Mouse (Mus musculus): ENCODE measurements around the gene Twf2. TPM values are rescaled to one million over a fixed set of nuclear protein-coding genes. Genes with fewer than 3 reads are reported as not detected.
"Not testable (repeated sequence)": the region's sequence is repeated elsewhere in the genome, so short reads cannot be mapped to it uniquely, and the experiment has no call there.

Twf2 gene
- polyA plus RNA-seq, 1 experiment from 2014 or later, result 64.2 TPM

GRCm38 (mm10) chr9:106159237-106159636, 43.7 kb upstream of the Twf2 start:
- Histone ChIP-seq H3K27ac (ENCODE audit: low read length) (no peak overlapping the region), H3K36me3 (ENCODE audit: insufficient read depth, low read length) (no peaks in the 10 kb centered on the region), H3K4me1 (ENCODE audit: insufficient read depth, low read depth, low read length) (no peaks in the 10 kb centered on the region), H3K9ac (replicated peaks; ENCODE audit: low read depth) (no peak overlapping the region), H3K4me2 (replicated peaks; ENCODE audit: low read depth, low read length) (peak overlapping the region; percentile 61), H3K27me3 (replicated peaks; ENCODE audit: insufficient read depth, low read length) (no peaks in the 10 kb centered on the region), H3K9me3 (ENCODE audit: low read length) (no peaks in the 10 kb centered on the region), H3K4me3 (ENCODE audit: low read depth, low read length) (no peak overlapping the region)
- DNase-seq (ENCODE audit: low spot score) (no peak), ATAC-seq (no peak)
- 85% methylated on average over 9 of the region's 9 CpGs for WGBS
- no peak for TF ChIP-seq EP300 (IDR thresholded peaks at IDR 0.05)
- no peak for TF ChIP-seq CTCF (IDR thresholded peaks at IDR 0.05)

GRCm38 (mm10) chr9:106159784-106160301, 43.1 kb upstream of the Twf2 start:
- peak overlapping the region; percentile 57 for H3K4me3 ChIP-seq (ENCODE audit: low read depth, low read length)
- WGBS, result 1% methylated on average over 24 of the region's 24 CpGs
- DNase-seq (ENCODE audit: low spot score) (peak; percentile 95), ATAC-seq (peak; percentile 95)
- H3K4me2 ChIP-seq (replicated peaks; ENCODE audit: low read depth, low read length), result peak overlapping the region; percentile 61
- TF ChIP-seq EP300 (IDR thresholded peaks at IDR 0.05) (peak; percentile 83), CTCF (IDR thresholded peaks at IDR 0.05) (no peak)
- peak overlapping the region; percentile 58 for H3K9ac ChIP-seq (replicated peaks; ENCODE audit: low read depth)
- no peaks in the 10 kb centered on the region for H3K4me1 ChIP-seq (ENCODE audit: insufficient read depth, low read depth, low read length)
- no peaks in the 10 kb centered on the region for H3K27me3 ChIP-seq (replicated peaks; ENCODE audit: insufficient read depth, low read length)
- peak overlapping the region; percentile 97 for H3K27ac ChIP-seq (ENCODE audit: low read length)
- no peaks in the 10 kb centered on the region for H3K9me3 ChIP-seq (ENCODE audit: low read length)
- H3K36me3 ChIP-seq (ENCODE audit: insufficient read depth, low read length), result no peaks in the 10 kb centered on the region

DNA sequence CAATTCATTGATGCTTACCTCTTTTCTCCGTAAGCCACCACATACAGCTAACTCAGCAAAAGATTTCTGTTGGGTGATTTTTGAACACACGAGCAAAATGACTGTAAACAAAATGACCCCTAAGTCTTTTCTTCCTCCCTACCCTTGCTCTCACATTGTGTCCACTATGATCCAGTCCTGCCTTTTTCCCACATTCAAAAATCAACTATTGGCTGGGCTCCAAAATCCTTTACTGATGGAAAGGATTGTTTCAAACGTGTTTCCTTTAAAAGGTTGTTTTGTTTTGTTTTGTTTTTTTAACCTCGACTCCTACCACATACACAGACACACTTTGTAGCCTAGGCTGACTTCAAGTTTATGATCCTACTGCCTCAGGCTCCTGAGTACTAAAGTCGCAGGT, 42.5 kb upstream of the Twf2 start:
- peak overlapping the region; percentile 61 for H3K4me2 ChIP-seq (replicated peaks; ENCODE audit: low read depth, low read length)
- H3K36me3 ChIP-seq (ENCODE audit: insufficient read depth, low read length), result no peaks in the 10 kb centered on the region
- no peaks in the 10 kb centered on the region for H3K27me3 ChIP-seq (replicated peaks; ENCODE audit: insufficient read depth, low read length)
- peak overlapping the region; percentile 58 for H3K9ac ChIP-seq (replicated peaks; ENCODE audit: low read depth)
- ATAC-seq (no peak), DNase-seq (ENCODE audit: low spot score) (no peak)
- no peaks in the 10 kb centered on the region for H3K4me1 ChIP-seq (ENCODE audit: insufficient read depth, low read depth, low read length)
- peak overlapping the region; percentile 57 for H3K4me3 ChIP-seq (ENCODE audit: low read depth, low read length)
- peak overlapping the region; percentile 97 for H3K27ac ChIP-seq (ENCODE audit: low read length)
- TF ChIP-seq EP300 (IDR thresholded peaks at IDR 0.05), result no peak
- no peak for TF ChIP-seq CTCF (IDR thresholded peaks at IDR 0.05)
- WGBS, result 33% methylated on average over 5 of the region's 5 CpGs
- H3K9me3 ChIP-seq (ENCODE audit: low read length), result no peaks in the 10 kb centered on the region

GRCm38 (mm10) chr9:106166709-106167108, 36.2 kb upstream of the Twf2 start:
- H3K9ac ChIP-seq (replicated peaks; ENCODE audit: low read depth), result no peak overlapping the region
- ATAC-seq (no peak), DNase-seq (ENCODE audit: low spot score) (no peak)
- H3K4me1 ChIP-seq (ENCODE audit: insufficient read depth, low read depth, low read length), result peaks cover 3% of the 10 kb centered on the region; the same call in 1 of the 2 replicates
- H3K27me3 ChIP-seq (replicated peaks; ENCODE audit: insufficient read depth, low read length), result no peaks in the 10 kb centered on the region
- TF ChIP-seq CTCF (IDR thresholded peaks at IDR 0.05), result no peak
- TF ChIP-seq EP300 (IDR thresholded peaks at IDR 0.05), result no peak
- no peaks in the 10 kb centered on the region for H3K9me3 ChIP-seq (ENCODE audit: low read length)
- WGBS, result 50% methylated on average over 2 of the region's 2 CpGs
- H3K27ac ChIP-seq (ENCODE audit: low read length), result no peak overlapping the region
- no peak overlapping the region for H3K4me2 ChIP-seq (replicated peaks; ENCODE audit: low read depth, low read length)
- no peaks in the 10 kb centered on the region for H3K36me3 ChIP-seq (ENCODE audit: insufficient read depth, low read length)
- H3K4me3 ChIP-seq (ENCODE audit: low read depth, low read length), result no peak overlapping the region

GRCm38 (mm10) chr9:106167241-106167640, 35.7 kb upstream of the Twf2 start:
- 71% methylated on average over 3 of the region's 3 CpGs for WGBS
- Histone ChIP-seq H3K4me1 (ENCODE audit: insufficient read depth, low read depth, low read length) (peaks cover 3% of the 10 kb centered on the region; the same call in 1 of the 2 replicates), H3K4me2 (replicated peaks; ENCODE audit: low read depth, low read length) (no peak overlapping the region), H3K9ac (replicated peaks; ENCODE audit: low read depth) (no peak overlapping the region), H3K27me3 (replicated peaks; ENCODE audit: insufficient read depth, low read length) (no peaks in the 10 kb centered on the region), H3K9me3 (ENCODE audit: low read length) (no peaks in the 10 kb centered on the region), H3K4me3 (ENCODE audit: low read depth, low read length) (no peak overlapping the region), H3K36me3 (ENCODE audit: insufficient read depth, low read length) (no peaks in the 10 kb centered on the region), H3K27ac (ENCODE audit: low read length) (no peak overlapping the region)
- DNase-seq (ENCODE audit: low spot score), result no peak
- ATAC-seq, result no peak
- TF ChIP-seq EP300 (IDR thresholded peaks at IDR 0.05) (no peak), CTCF (IDR thresholded peaks at IDR 0.05) (no peak)

DNA sequence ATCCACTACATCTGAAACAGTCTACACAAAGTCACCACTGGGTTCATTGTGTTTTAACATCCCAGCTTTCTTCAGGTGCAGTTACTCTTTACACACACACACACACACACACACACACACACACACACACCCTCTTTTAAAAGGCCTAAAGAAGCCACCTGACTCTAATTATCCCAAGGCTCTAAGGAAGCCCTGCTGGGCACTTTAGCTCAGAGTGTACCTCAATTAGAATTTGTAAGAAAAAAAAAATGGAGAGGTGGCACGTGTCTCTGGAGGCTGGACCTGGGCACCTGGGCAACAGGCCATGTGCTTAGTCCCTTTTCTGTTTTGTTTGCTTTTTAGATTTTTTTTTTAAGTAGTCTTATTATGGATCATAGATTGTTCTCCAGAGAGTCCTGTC, 35.2 kb upstream of the Twf2 start:
- Histone ChIP-seq H3K4me3 (ENCODE audit: low read depth, low read length) (no peak overlapping the region), H3K4me2 (replicated peaks; ENCODE audit: low read depth, low read length) (no peak overlapping the region), H3K27ac (ENCODE audit: low read length) (no peak overlapping the region), H3K9ac (replicated peaks; ENCODE audit: low read depth) (no peak overlapping the region), H3K4me1 (ENCODE audit: insufficient read depth, low read depth, low read length) (peaks cover 3% of the 10 kb centered on the region; the same call in 1 of the 2 replicates), H3K27me3 (replicated peaks; ENCODE audit: insufficient read depth, low read length) (no peaks in the 10 kb centered on the region), H3K9me3 (ENCODE audit: low read length) (no peaks in the 10 kb centered on the region), H3K36me3 (ENCODE audit: insufficient read depth, low read length) (no peaks in the 10 kb centered on the region)
- no peak for TF ChIP-seq EP300 (IDR thresholded peaks at IDR 0.05)
- TF ChIP-seq CTCF (IDR thresholded peaks at IDR 0.05), result no peak
- DNase-seq (ENCODE audit: low spot score), result peak; percentile 78
- WGBS, result 45% methylated on average over 1 of the region's 1 CpGs
- ATAC-seq, result peak; percentile 18; the same call in 1 of the 2 replicates

- H3K9me3 ChIP-seq (ENCODE audit: low read length); H3K4me1 ChIP-seq (ENCODE audit: insufficient read depth, low read depth, low read length); DNase-seq (ENCODE audit: low spot score); H3K36me3 ChIP-seq (ENCODE audit: insufficient read depth, low read length); H3K27ac ChIP-seq (ENCODE audit: low read length); ATAC-seq; H3K27me3 ChIP-seq (replicated peaks; ENCODE audit: insufficient read depth, low read length); H3K4me2 ChIP-seq (replicated peaks; ENCODE audit: low read depth, low read length); H3K9ac ChIP-seq (replicated peaks; ENCODE audit: low read depth); H3K4me3 ChIP-seq (ENCODE audit: low read depth, low read length): not testable (repeated sequence)
- 82% methylated on average over 1 of the region's 1 CpGs for WGBS
Measured at GRCm38 (mm10) chr9:106169006-106169405, 33.9 kb upstream of the Twf2 start.

Measured in lung, postnatal 0 days (tissue).